Mouse (Mus musculus): Measurements from ENCODE around the gene Atp2b1.

Atp2b1 gene

GRCm38 (mm10) chr10:98913961-98914809 is at the start of gene Atp2b1:
TSS of gene Atp2b1 (plus strand) at chr10:98914406.
- peak; percentile 97 to 99 for DNase-seq

- DNase-seq = no peak
These were observed 49.4 kb upstream of the Atp2b1 start for GRCm38 (mm10) chr10:98864851-98865250.

- DNase-seq = no peak
These were observed 47.3 kb upstream of the Atp2b1 start for GRCm38 (mm10) chr10:98866836-98867370.

- no peak for DNase-seq
These were observed 45.8 kb upstream of the Atp2b1 start for GRCm38 (mm10) chr10:98868351-98868908.

GRCm38 (mm10) chr10:98877855-98878254 is 36.4 kb upstream of the Atp2b1 start:
- DNase-seq = no peak

- no peak for DNase-seq
These were observed 35.6 kb upstream of the Atp2b1 start for GRCm38 (mm10) chr10:98878636-98879035.

- DNase-seq = no peak
These were observed 34.1 kb upstream of the Atp2b1 start for GRCm38 (mm10) chr10:98880057-98880456.

GRCm38 (mm10) chr10:98880711-98881110 is 33.5 kb upstream of the Atp2b1 start:
- DNase-seq = peak in 1 of 2 experiments; percentile 19

- DNase-seq = no peak
These were observed 32.7 kb upstream of the Atp2b1 start for GRCm38 (mm10) chr10:98881492-98881891.

- peak in 1 of 2 experiments; percentile 56 for DNase-seq
These were observed 31.6 kb upstream of the Atp2b1 start for GRCm38 (mm10) chr10:98882587-98882986.

- DNase-seq = no peak
These were observed 29.8 kb upstream of the Atp2b1 start for GRCm38 (mm10) chr10:98884445-98884844.

- no peak for DNase-seq
These were observed 27.4 kb upstream of the Atp2b1 start for GRCm38 (mm10) chr10:98886770-98887271.

GRCm38 (mm10) chr10:98891361-98891760 is 22.8 kb upstream of the Atp2b1 start:
- DNase-seq = no peak

GRCm38 (mm10) chr10:98897507-98897906 is 16.7 kb upstream of the Atp2b1 start:
- DNase-seq = no peak

- DNase-seq = no peak
These were observed 16.1 kb upstream of the Atp2b1 start for GRCm38 (mm10) chr10:98897913-98898748.

- DNase-seq = no peak
These were observed 12.7 kb upstream of the Atp2b1 start for GRCm38 (mm10) chr10:98901533-98901932.

GRCm38 (mm10) chr10:98905987-98906386 is 8.2 kb upstream of the Atp2b1 start:
- no peak for DNase-seq

- no peak for DNase-seq
These were observed 7.2 kb upstream of the Atp2b1 start for GRCm38 (mm10) chr10:98906941-98907549.

GRCm38 (mm10) chr10:98913610-98913960 is 621 bp upstream of the Atp2b1 start:
- DNase-seq = no peak

GRCm38 (mm10) chr10:98914810-98915241 is 620 bp downstream of the Atp2b1 start:
- peak; percentile 91 to 95 for DNase-seq

- DNase-seq = peak; percentile 60 to 61
These were observed 1.3 kb downstream of the Atp2b1 start for GRCm38 (mm10) chr10:98915398-98915931.
